Mouse (Mus musculus) ES-E14 (cell line): ENCODE measurements around the gene Rab44.

Experiments used
- MAFK ChIP-seq: IDR thresholded peaks from 2 replicates; pipeline ENCODE4 v1.6.1; 2014; ENCODE audit warnings: mild to moderate bottlenecking, low read depth, low read length, inconsistent platforms; ENCODE audit not compliant: insufficient read depth
- ZC3H11A ChIP-seq: IDR thresholded peaks from 2 replicates; pipeline ENCODE4 v1.6.1; 2012; ENCODE audit warnings: low read depth, mild to moderate bottlenecking, inconsistent platforms, low read length, borderline replicate concordance

GRCm38 (mm10) chr17:29092497-29092896 is 21.4 kb upstream of the Rab44 start:
- no peak for TF ChIP-seq MAFK
- no peak for TF ChIP-seq ZC3H11A
